Mouse (Mus musculus): ENCODE measurements at regions not wholly inside any gene's neighbourhood (a gene's known extent, or its start where the extent isn't known, plus 50 kb on each side); places are given as distances from the start of the nearest gene placed in this dataset.

- no peak for DNase-seq
Measured at GRCm38 (mm10) chr12:35607652-35608051, 72.8 kb upstream of the Ahr start.

GRCm38 (mm10) chr12:35603742-35604141 is 68.9 kb upstream of the Ahr start:
- DNase-seq: no peak

GRCm38 (mm10) chr12:35602589-35602988 is 67.8 kb upstream of the Ahr start:
- no peak for DNase-seq

GRCm38 (mm10) chr12:35598298-35598697 is 63.5 kb upstream of the Ahr start:
- DNase-seq: no peak

- no peak for DNase-seq
Measured at GRCm38 (mm10) chr12:35592866-35593265, 58.0 kb upstream of the Ahr start.

Data from kidney, postnatal 25 days (tissue).